Mouse (Mus musculus) retina, adult 2 months (tissue): ENCODE results near the gene Sfrp2.

Experiments used
- DNase-seq: peaks from one replicate; pipeline ENCODE4 v3.0.0-alpha.2; 2012; ENCODE audit warnings: low read depth, low spot score

Gene Sfrp2

GRCm38 (mm10) chr3:83771160-83771869, 5.2 kb downstream of the Sfrp2 start:
- DNase-seq, result no peak

- no peak for DNase-seq
Observed at GRCm38 (mm10) chr3:83773281-83773680, 7.2 kb downstream of the Sfrp2 start.

- DNase-seq, result no peak
Observed at GRCm38 (mm10) chr3:83775403-83775802, 9.3 kb downstream of the Sfrp2 start.

- no peak for DNase-seq
Observed at GRCm38 (mm10) chr3:83781460-83782222, 15.5 kb downstream of the Sfrp2 start.

- DNase-seq, result no peak
Observed at GRCm38 (mm10) chr3:83783716-83784469, 17.8 kb downstream of the Sfrp2 start.

GRCm38 (mm10) chr3:83784726-83785125, 18.6 kb downstream of the Sfrp2 start:
- no peak for DNase-seq

GRCm38 (mm10) chr3:83787086-83787485, 21.0 kb downstream of the Sfrp2 start:
- DNase-seq, result no peak

GRCm38 (mm10) chr3:83787776-83788305, 21.7 kb downstream of the Sfrp2 start:
- no peak for DNase-seq

GRCm38 (mm10) chr3:83789651-83790451, 23.7 kb downstream of the Sfrp2 start:
- no peak for DNase-seq

- no peak for DNase-seq
Observed at GRCm38 (mm10) chr3:83791444-83791843, 25.3 kb downstream of the Sfrp2 start.

GRCm38 (mm10) chr3:83797098-83797497, 31.0 kb downstream of the Sfrp2 start:
- no peak for DNase-seq

GRCm38 (mm10) chr3:83797828-83798227, 31.7 kb downstream of the Sfrp2 start:
- DNase-seq, result no peak

- DNase-seq, result no peak
Observed at GRCm38 (mm10) chr3:83799486-83799885, 33.4 kb downstream of the Sfrp2 start.

- DNase-seq, result no peak
Observed at GRCm38 (mm10) chr3:83801649-83802155, 35.6 kb downstream of the Sfrp2 start.

- DNase-seq, result no peak
Observed at GRCm38 (mm10) chr3:83808483-83808882, 42.4 kb downstream of the Sfrp2 start.

- DNase-seq, result no peak
Observed at GRCm38 (mm10) chr3:83811987-83812386, 45.9 kb downstream of the Sfrp2 start.

GRCm38 (mm10) chr3:83812863-83813262, 46.7 kb downstream of the Sfrp2 start:
- no peak for DNase-seq

GRCm38 (mm10) chr3:83816372-83816925, 50.3 kb downstream of the Sfrp2 start:
- DNase-seq, result no peak

GRCm38 (mm10) chr3:83823774-83824173, 57.7 kb downstream of the Sfrp2 start:
- no peak for DNase-seq
